Mouse (Mus musculus) lung, postnatal 10 days (tissue): Measurements from ENCODE around the gene Ubiad1.

ENCODE experiments used
- DNase-seq: peaks from one replicate; pipeline ENCODE4 v3.0.0; 2021

Ubiad1 gene

DNA sequence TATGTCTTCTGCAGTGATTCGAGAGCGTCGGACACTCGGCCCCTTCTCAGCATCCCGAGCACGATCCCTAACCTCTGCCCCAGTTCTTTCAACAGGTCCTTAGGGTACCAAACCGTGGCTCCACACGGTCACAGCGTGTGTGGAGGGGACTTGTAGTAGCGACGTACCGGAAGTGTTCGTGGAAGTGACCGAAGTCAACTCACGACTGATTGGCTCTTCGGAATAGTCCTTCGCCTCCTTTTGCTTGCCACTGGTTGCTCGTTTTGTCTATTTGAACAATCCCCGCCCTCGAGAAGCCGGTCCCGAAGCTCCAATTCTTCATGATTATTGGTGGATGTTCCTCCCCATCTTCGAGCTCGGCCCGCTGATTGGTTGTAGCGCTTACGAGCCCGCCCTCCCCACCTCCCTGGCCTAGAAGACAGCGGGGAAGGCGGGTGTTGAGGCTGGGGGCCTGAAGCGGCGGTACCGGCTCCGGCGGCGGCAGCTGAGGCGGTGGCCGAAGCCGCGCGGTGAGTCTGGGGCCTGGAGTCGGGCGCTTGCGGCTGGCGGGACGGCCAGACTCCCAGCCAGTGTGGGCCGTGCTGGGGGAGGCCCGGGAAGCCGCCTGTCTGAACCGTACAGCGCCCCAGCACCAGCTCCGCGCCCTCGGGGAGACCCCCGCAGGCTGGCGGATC, 3.7 kb upstream of the Ubiad1 start, which contains the start of gene Mtor:
Gene Mtor, plus strand, starts transcription at position 433 of the 674 bp plus-strand sequence.
- DNase-seq = peak; percentile 97

DNA sequence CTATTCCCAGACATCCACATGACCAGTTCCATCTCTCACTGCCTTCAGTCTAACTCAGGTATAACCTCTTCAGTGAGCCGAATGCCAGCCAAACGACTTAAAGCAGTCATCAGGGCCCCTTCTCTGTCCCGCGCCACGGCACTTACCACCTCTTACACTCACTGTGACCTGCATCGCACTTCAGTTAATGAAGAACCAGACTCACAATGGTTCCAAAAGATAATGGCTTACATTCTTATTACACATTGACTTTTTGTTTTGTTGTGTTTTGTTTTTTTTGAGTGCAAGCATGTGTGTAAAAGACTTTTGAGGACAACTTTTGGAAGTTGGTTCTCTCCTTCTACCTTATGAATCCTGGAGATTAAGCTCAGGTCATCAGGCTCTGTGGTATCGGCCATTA, 2.0 kb downstream of the Ubiad1 start:
- DNase-seq = no peak

DNA sequence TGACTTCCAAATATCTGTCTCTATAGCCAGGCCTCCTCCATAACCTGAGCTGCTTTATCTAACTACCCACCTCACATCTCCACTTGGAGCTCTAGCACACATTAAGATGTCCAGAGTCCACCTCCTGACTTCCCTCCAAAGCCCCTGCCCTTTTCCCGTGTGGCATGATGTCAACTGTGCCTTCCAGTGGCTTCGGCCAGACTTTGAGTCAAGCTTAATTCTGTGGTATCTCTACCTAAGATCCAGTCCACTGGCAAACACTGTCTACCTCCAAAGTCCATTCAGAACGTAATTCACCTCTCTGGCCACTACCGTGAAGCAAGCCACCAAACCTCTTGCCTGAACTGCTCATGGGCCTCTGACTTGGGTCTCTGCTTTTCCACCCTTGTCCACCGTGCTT, 2.6 kb downstream of the Ubiad1 start:
- no peak for DNase-seq

DNA sequence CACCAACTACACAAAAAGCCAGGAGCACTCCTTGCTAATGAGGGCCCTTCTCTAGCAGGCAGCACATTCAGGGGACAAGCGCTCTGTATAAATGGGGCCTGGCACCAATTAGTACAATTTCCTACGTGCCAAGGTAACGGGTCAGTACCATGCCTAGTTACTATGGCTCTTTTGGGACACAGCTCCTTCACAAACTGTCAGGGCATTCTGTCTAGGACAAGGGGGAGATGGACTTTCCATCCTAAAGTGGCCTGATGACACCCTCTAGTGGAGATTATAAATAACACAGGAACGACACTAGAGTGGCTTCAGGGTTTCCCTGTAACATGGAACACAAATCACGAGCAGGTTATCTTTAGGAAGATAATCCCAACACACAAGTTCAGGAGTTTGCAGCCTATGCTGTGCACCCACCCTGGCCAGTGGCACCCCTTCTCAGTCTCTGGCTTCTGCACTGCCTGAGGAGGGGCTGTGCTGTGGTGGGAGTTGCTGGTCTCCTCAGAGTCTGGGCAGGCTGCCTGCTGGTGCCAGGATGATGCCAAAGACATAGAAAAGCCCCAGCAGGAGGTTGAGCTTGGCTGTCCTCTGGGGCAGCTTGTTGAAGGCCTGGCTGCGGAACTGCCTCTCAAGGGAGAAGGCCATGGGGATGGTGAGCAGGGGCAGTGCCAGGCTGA, 8.8 kb downstream of the Ubiad1 start:
- DNase-seq = no peak

DNA sequence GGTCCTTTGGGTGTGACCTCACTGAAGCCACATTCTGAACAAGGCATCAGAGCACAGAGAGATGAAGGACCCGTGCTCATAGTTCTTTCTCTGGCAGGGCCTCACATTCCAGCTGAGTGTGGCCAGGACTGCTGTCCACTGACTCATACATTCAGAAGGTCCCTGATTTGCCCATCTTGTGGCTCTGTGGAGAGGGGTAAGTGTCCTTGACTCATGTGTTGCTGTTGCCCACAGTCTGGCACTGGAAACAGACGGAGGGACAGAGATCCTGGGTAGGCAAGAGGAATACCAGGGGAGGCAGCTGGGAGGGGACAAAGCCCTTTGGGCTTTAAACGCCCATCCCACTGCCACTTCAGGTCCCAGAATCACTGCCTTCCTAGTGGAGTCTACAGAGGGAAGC, 9.5 kb downstream of the Ubiad1 start:
- DNase-seq = no peak

DNA sequence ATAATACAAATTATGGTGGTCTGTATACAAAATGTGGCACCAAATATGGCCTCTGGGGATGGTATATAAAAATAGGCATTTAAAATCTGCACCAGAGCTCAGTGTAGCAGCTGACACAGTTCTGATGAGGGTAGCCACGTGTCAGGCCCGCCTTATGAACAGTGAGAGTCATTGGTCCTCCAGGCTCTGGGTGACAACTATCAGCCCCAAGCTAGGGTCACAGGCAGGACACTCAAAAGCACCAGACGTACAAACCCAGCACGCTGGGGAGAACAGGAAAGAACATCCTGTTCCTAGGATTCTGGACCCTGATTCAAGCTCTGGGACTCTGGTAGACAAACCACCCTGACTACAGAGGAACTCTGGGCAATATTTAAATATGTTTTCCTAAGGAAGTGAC, 10.0 kb downstream of the Ubiad1 start:
- no peak for DNase-seq

DNA sequence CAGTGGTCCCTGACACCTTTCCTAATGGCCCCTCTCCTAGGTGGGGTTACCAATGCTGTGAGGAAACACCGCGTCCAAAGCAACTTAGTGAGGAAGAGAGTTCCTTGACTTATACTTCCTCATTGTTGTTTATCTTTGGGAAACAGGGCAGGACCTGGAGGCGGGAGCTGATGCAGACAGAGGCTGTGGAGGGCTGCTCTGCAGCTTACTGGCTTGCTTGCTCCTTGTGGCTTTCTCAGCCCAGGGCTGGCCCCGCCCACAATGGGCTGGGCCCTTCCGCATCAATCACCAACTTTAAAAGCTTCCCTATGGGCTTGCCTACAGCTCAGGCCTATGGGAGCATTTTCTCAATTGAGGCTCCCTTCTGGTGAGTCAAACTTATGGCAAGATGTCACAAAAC, 10.8 kb downstream of the Ubiad1 start:
- DNase-seq = no peak

DNA sequence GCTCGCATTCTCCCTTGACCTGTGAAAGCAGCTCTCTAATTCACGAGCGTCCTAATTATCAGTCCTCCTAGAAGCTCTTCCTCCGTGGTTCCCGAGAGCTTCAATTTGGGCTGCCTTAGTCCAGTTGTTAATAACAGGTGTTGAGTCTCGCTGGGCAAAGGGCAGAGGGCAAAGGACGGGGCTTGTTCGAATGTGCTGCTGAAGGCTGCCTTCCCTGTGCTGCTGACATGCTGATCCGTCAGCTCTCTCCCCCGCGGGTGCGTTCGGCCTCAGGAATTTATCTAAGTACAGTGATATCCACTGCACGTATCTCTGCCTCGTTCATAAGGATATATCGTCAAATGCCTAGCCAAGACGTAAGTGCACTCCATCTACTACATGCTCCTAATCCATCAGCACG, 11.2 kb downstream of the Ubiad1 start:
- DNase-seq = no peak

DNA sequence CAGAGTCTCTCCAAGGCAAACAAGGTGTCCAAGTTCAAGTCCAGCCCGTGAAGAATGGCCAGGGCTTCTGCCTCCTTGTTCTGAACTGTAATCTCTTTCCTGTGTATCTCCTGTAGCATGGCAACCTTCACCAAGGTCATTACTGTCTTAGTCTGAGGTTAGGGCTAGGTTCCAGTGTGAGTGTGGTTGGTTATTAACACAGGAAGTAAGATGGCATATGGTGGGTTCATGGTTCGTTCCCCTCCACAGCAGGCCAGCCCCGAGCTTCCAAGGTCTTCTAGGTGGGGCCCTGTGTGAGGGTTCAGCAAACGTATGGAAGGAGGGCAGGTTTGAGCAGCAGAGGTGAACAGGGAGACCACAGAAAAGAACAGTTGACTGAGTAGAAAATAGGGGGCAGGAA, 12.1 kb downstream of the Ubiad1 start:
- no peak for DNase-seq

DNA sequence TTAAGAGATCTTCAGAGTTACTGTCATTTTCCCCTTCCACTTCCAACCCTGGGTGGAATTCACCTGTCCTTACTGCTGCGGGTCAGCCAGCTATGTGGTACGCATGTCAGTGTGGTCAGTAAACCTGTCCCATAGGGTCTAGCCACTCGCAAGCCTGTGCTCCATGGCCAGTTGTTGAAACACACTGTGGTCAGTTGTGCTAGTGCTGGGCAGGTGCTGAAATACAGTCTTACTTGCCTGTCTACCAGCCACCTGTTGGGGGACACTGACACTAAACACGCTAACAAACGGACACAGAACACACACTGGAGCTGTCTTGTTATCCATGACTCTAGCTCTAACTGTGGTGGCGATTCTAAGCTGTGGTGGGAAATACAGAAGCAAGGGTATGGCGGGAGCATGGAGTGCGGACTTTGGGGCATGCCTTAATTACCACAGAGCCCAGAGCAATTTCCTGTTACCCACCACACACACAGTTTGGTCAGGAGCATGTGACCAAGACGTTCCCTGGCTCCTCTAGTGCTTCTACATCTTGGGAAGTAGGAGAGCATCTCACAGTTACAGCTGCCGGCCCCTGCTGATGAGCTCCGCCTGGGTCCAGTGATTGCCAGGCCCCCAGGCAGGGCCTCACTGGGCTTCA, 13.6 kb downstream of the Ubiad1 start:
- DNase-seq = no peak

DNA sequence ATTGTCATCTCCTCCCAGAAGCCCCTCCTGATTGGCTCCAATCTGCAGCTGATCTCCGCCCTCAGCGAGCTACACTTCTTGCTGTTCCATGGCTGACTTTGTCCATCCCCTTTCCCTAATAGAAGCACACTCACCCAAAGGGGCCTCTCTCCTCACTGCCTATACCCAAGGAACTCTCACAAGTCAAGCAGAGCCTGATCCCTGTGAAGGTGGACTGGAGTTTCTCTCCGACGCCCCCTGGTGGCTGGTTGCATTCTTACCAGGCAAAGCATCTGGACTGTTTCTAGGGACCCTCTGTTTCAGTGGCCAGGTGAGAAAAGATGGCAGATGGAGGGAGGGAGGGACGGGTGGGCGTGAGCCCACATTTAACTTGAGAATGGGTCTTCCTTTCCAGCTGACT, 14.9 kb downstream of the Ubiad1 start:
- DNase-seq = peak; percentile 63

DNA sequence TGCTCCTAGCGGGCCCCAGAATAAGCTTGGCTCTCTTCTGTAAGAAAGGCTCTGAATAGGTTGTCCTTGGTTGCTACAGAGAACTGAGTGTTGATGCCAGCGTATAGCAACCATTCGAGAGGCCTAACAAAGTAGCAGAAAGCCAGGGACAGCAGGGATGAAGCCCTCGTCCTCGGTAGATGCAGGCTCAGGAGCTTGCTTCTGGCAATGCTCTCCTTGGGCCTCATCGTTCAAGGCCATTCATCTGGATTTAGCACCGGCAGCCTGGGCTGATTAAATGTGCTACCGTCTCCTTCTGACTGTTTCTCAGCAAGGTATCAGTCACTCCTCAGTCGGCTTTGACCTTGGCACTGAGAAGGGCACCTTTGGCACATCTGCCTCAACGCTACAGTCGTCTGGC, 15.4 kb downstream of the Ubiad1 start:
- no peak for DNase-seq

DNA sequence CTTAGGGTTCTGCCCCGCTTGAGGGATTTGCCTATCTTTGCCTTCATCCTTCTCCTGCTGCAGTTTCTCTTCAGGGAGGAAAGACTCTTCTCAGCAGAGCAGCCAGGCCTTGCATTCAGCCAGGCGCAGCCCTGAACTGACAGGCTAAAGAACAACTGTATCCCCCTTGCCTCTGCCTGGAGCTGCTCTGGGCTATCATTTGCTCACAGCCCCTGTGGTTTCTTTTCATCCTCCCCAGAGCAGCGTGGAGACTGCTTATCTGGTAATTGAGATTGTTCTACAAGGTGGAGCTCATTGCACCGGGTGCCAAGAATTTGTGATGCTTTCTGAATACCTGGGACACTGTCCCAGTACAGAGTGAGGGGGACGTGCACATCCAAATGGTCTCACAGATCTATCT, 16.0 kb downstream of the Ubiad1 start:
- no peak for DNase-seq

DNA sequence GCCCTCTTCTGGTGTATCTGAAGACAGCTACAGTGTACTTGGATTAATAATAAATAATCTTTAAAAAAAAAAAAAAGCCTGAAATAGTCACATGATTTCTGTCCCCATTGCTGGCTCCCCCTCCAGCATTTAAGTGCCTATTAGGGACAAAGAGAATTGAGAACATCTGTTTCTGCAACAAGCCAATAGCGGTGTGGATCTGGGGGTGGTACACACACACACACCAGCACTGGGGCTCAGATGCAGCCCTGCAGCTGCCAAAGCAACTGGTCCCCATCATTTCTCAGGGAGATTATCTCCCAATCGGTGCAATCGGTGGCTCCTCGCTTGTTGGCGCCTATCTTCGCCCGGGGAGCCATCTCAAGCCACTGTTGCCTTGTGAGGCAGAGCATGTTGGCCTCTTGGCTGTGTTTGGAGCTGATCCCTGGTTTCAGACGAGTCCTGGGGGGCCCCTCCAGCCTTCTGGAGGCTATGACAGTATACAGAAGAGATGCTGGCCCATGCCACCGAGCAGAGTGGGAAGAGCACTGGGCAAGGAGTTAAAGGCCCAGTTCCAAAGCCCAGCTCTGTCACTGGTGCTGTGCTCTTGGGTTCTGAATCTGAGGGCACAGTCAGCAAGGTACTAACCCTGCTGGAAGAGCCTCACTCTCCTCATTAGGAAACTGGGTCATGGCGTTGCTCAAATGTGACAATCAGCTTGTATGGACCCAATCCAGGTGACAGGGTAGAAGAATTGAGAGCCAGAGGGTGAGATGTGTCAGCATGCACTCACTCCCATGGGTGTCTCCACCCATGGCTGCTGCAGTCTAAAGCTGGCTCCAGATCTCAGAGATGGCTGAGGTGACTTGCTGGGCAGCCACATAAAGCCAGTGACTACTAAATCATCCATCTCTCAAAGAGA, 17.4 kb downstream of the Ubiad1 start:
- no peak for DNase-seq

DNA sequence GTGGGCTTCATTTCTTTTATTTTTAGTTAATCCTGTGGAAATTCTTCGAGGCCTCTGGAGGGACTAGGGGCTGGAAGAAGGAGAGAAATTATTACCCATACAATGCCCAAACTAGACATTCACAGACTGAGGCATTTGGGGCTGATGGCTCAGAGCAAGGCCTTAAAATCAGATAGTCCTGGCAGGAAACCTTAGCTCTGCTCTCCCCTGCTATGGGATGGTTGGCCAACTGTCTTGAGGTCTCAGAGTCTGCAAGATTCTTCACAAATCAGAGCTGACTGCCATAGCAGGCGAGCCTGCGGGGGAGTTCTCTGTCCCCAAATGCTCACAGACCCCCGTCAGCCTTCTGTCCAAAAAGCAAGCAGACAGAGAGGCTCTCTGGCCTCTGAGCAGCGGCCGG, 27.0 kb downstream of the Ubiad1 start:
- no peak for DNase-seq

DNA sequence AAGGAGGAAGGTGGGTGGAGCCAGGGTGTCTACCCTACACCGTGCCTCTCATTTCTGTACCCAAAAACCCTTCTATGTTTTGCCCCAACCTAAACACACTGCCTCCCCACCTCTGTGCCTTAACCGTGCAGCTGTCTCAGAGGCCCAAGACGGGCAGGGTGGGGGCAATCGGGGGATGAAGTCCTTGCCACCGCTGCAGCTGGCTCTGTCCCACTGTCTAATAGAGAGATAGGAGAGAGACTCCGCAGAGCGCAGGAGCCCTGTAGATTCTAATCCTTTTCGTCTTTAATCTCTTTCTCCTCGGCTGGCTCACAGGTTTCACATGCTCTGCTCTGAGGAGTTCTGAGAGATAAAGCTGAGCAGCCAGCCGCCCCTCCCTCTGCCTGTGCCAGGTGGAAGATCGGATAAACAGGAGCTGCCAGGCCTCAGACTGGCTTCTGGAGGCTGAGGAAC, 27.5 kb downstream of the Ubiad1 start:
- no peak for DNase-seq

DNA sequence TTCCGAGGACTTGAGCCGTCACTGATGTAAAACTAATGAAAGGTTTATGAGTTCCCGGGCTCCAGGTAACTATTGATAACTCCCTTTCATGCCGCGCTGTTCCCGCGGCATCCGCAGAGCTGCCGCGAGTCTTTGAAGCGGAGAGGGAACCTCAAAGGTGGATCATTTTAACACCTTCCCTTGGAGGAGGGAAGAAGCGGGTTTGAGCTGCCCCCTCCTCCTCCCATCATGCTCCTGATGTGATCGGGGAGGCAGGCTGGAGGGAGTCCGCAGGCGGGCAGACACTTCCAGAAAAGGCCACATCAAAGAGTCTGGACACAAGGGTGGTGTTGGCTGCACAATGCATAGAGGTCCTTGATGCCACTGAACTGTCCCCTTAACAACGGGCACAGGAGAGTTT, 29.0 kb downstream of the Ubiad1 start:
- no peak for DNase-seq

DNA sequence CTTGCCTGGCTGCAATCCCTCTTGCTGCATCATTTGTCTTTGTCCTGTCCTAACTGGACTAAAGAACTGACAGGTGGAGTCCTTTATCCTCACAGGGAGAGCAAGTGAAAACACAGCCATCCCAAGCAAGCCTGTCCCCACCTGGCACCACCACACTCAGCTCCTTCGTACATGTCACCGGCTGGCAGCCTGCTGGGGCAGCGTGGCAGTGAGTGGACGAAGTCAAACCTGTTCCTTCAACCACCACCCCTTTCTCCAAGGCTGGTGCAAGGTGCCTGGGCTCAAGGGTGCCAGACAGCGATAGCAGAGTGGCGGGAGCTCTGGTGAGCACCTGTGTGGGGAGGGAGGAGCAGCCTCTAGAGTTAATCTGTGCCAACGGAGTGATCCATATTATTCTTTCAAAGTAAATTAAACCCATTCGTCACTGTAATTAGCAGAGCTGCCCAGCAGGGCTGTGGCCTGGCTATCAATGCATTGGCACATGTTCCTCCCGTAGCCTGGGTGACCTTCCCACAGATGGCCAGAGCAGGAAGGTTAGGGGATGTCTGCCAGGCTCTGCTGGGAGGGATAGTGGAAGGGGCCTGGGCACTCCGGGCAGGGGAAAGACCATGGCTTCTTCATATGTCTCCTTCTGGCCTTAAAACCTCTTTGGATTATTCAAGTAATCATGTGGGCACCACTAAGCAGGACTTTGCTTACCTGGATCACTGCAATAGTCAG, 36.2 kb downstream of the Ubiad1 start:
- DNase-seq = no peak

DNA sequence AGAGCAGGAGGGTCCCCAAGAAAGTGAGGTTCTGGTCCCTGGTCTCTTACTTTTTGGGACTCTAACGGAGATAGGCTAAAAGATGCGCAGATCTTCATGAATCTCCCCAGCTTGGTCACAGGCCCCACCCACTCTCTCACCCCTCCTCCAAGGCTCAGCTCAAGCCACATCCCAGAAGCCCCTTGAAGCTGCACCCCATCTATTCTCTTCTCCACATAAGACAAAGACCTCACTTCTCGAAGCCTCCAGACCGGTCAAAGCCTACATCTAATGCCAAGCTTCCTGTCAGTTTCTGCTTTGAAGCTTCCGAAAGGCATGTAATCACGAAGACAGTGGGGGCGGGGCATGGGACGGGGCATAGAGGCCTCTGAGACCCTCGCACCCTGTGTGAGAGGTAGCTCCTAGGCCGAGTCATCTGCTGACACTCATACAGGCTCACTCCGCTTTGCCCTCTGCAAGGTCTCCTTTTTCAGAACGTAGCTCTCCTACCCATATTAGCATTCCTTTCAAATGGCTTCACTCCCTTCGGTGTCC, 39.2 kb downstream of the Ubiad1 start:
- DNase-seq = no peak

DNA sequence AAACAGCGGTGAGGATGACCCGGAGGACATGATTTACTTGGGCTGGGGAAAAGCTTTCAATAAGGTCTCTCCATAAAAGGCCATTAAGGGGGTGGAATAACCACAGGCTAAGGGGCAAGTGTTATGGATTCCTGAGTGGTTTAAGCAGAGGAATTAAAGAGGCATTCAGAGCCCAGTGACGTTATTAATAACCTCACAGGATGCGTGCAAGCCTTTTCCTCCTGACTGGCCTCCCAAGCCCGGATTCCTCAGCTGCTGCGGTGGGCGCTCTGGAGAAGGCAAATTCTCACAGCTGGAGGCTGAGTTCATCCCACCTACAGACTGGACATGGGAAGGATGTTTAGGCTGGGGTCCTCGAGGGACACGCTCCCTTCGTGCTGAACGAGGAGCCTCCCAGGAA, 39.8 kb downstream of the Ubiad1 start:
- DNase-seq = no peak

DNA sequence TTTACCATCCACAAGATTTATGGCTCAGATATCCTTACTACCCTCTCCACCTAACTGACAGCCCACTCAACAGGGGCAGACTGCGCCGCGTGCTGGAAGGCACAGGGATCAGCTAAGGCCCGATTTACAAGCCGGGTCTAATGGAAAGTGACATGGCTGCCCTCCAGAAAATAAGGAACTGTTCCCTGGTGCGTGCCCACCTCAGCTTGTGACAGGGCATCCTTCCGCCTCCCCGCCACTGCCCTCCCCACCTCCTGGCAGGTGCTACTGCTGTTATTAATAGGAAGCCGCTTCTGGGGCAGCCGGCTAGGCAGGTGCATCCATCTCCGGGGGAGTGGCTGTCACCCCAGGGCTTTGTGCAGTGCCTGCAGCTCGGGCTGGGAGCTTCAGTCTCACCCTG, 41.2 kb downstream of the Ubiad1 start:
- DNase-seq = no peak

DNA sequence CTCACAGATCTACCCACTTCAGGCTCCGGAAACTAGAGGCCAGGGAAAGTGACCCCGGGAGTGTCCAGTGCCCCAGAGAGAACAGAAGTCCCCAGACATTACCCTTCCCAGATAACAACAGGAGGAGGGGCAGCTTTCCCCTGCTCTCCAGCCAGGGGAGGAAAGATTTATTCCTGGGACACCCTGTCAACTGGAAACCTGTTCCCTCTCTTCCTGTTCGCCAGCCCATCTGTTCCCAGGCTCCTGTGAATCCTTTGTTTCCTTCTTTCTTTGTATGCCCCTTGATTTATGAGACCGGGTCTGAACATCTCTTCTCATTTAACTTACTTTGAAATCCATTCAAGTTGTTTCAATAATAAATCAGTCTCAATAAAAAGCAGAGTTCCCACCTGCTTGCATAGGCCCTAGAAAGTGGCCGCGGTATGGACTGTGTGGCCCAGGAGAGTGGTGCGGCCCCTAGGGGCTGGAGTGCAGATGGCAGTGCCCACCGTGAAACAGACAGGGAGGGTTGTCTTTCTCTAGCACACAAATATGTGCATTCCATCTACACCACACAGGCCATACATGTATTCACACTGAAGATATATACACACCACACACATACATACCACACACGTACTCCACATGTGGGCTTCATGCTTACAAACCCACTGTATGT, 45.0 kb downstream of the Ubiad1 start:
- no peak for DNase-seq
